Mouse (Mus musculus) heart, embryonic 11.5 days (tissue): Measurements from ENCODE around the gene Gm3373. TPM values are rescaled to one million over a fixed set of nuclear protein-coding genes. Genes with fewer than 3 reads are reported as not detected.
"Not testable (repeated sequence)": the region's sequence is repeated elsewhere in the genome, so short reads cannot be mapped to it uniquely, and the experiment has no call there.

ENCODE experiments used
- ATAC-seq: fragments of 200-750 bp; cut with Nextera tagmentation; replicated peaks from 2 replicates; pipeline ENCODE4 v1.8.0; 2017; ENCODE audit warnings: moderate library complexity; ENCODE audit not compliant: insufficient number of reproducible peaks, low FRiP score, low TSS enrichment
- H3K27ac ChIP-seq: fragments of 300-500 bp; sonication (generic); 2 replicates; pipeline ENCODE4 v1.5.1; 2014; ENCODE audit warnings: mild to moderate bottlenecking, low read depth, low read length
- H3K27me3 ChIP-seq: fragments of 300-500 bp; sonication (generic); 2 replicates; pipeline ENCODE4 v1.6.1; 2014; ENCODE audit warnings: mild to moderate bottlenecking, low read length, mixed read lengths; ENCODE audit not compliant: control insufficient read depth, insufficient read depth
- H3K36me3 ChIP-seq: fragments of 300-500 bp; sonication (generic); 2 replicates; pipeline ENCODE4 v1.6.1; 2014; ENCODE audit warnings: mild to moderate bottlenecking, low read length, moderate library complexity, mixed read lengths; ENCODE audit not compliant: control insufficient read depth, insufficient read depth
- H3K4me1 ChIP-seq: fragments of 300-500 bp; sonication (generic); 2 replicates; pipeline ENCODE4 v1.6.1; 2014; ENCODE audit warnings: low read length; ENCODE audit not compliant: control insufficient read depth, insufficient read depth
- H3K4me2 ChIP-seq: fragments of 300-500 bp; sonication (generic); 2 replicates; pipeline ENCODE4 v1.6.1; 2014; ENCODE audit warnings: mild to moderate bottlenecking, moderate library complexity
- H3K4me3 ChIP-seq: fragments of 300-500 bp; sonication (generic); 2 replicates; pipeline ENCODE4 v1.5.1; 2014; ENCODE audit warnings: low read depth, low read length
- H3K9ac ChIP-seq: fragments of 300-500 bp; sonication (generic); 2 replicates; pipeline ENCODE4 v1.6.1; 2014; ENCODE audit warnings: mild to moderate bottlenecking, low read depth, low read length, moderate library complexity
- H3K9me3 ChIP-seq: fragments of 300-500 bp; sonication (generic); replicated peaks from 2 replicates; pipeline ENCODE4 v1.6.1; 2016; ENCODE audit warnings: low read length; ENCODE audit not compliant: control insufficient read depth
- WGBS: fragments of 180-500 bp; shearing (Covaris S2); extraction: QIAGEN DNeasy Blood & Tissue Kit; methylation state at CpG from one replicate; pipeline ENCODE4 v1.1.7; 2014; ENCODE audit not compliant: insufficient replicate concordance; 5-methylcytosine and 5-hydroxymethylcytosine counted together
- polyA plus RNA-seq: library from polyadenylated mRNA; unstranded; fragments of >200 nt; fragmentation: Nextera tagmentation; extraction: Ambion mirVana; gene quantifications from 2 replicates; pipeline ENCODE4 v1.2.1, GENCODE M21; 2014

Gm3373 gene
- polyA plus RNA-seq, result 0.11 TPM in 1 of 2 replicates, not detected in the other

GRCm38 (mm10) chr14:5741477-5741876 lies at the start of gene Gm3373:
TSS of gene Gm3373 (minus strand) at chr14:5741577.
- H3K9ac ChIP-seq, H3K27ac ChIP-seq, H3K4me3 ChIP-seq, H3K27me3 ChIP-seq, H3K9me3 ChIP-seq, H3K36me3 ChIP-seq, H3K4me2 ChIP-seq, ATAC-seq, H3K4me1 ChIP-seq: not testable (repeated sequence)
- no CpG with 5 or more reads among the region's 37 CpGs for WGBS

- H3K9me3 ChIP-seq, H3K27ac ChIP-seq, H3K27me3 ChIP-seq, H3K4me2 ChIP-seq, H3K4me1 ChIP-seq, H3K36me3 ChIP-seq, ATAC-seq, H3K9ac ChIP-seq, H3K4me3 ChIP-seq: not testable (repeated sequence)
- WGBS, result no CpG with 5 or more reads among the region's 2 CpGs
Measured at GRCm38 (mm10) chr14:5687357-5687756, 54.0 kb downstream of the Gm3373 start, which contains the start of gene Gm9603. TSS of gene Gm9603 (minus strand) at chr14:5687457.

Other genes starting within 250 kb of the Gm3373 start
- 1.9 and 2.2 TPM in 2 replicates for gene Gm3488, start 239.9 kb downstream of the Gm3373 start, polyA plus RNA-seq
- gene Gm3532, start 203.1 kb downstream of the Gm3373 start, polyA plus RNA-seq, result not detected in 2 replicates
- not detected in 2 replicates for gene Gm8265, start 108.5 kb downstream of the Gm3373 start, polyA plus RNA-seq
- not detected in 2 replicates for gene Gm9603, start 54.1 kb downstream of the Gm3373 start, polyA plus RNA-seq
- 0.65 and 0.90 TPM in 2 replicates for gene Gm3383, start 66.4 kb upstream of the Gm3373 start, polyA plus RNA-seq
- not detected in 2 replicates for gene Gm3424, start 88.8 kb upstream of the Gm3373 start, polyA plus RNA-seq
- gene Gm8237, start 138.8 kb upstream of the Gm3373 start, polyA plus RNA-seq, result not detected in 2 replicates
- 0.73 and 1.2 TPM in 2 replicates for gene Gm3248, start 220.2 kb upstream of the Gm3373 start, polyA plus RNA-seq
- gene Gm3453, start 237.6 kb upstream of the Gm3373 start, polyA plus RNA-seq, result not detected in 2 replicates